Mouse (Mus musculus) kidney, postnatal 0 days (tissue): ENCODE results near the gene Slc8a3. TPM values are rescaled to one million over a fixed set of nuclear protein-coding genes. Genes with fewer than 3 reads are reported as not detected.

Experiments
- ATAC-seq: fragments of 200-750 bp; cut with Nextera tagmentation; replicated peaks from 2 replicates; pipeline ENCODE4 v1.8.0; 2017; ENCODE audit warnings: low read depth, moderate number of reproducible peaks, moderate TSS enrichment, moderate library complexity; ENCODE audit not compliant: low FRiP score
- DNase-seq: peaks from one replicate; pipeline ENCODE4 v3.0.0-alpha.2; 2016; ENCODE audit warnings: low spot score
- H3K27ac ChIP-seq: fragments of 300-500 bp; sonication (generic); 2 replicates; pipeline ENCODE4 v1.5.1; 2014; ENCODE audit warnings: mild to moderate bottlenecking
- H3K27me3 ChIP-seq: fragments of 300-500 bp; sonication (generic); 2 replicates; pipeline ENCODE4 v1.6.1; 2014; ENCODE audit warnings: low read length, mixed read lengths; ENCODE audit not compliant: insufficient read depth
- H3K36me3 ChIP-seq: fragments of 300-500 bp; sonication (generic); 2 replicates; pipeline ENCODE4 v1.6.1; 2014; ENCODE audit warnings: low read length, mixed read lengths; ENCODE audit not compliant: insufficient read depth
- H3K4me1 ChIP-seq: fragments of 300-500 bp; sonication (generic); replicated peaks from 2 replicates; pipeline ENCODE4 v1.6.1; 2014; ENCODE audit warnings: antibody characterized with exemption, low read length, mixed read lengths; ENCODE audit not compliant: insufficient read depth
- H3K4me2 ChIP-seq: fragments of 300-500 bp; sonication (generic); 2 replicates; pipeline ENCODE4 v1.6.1; 2014; ENCODE audit warnings: mild to moderate bottlenecking, low read length, moderate library complexity, mixed read lengths
- H3K4me3 ChIP-seq: fragments of 300-500 bp; sonication (generic); replicated peaks from 2 replicates; pipeline ENCODE4 v1.5.1; 2014; ENCODE audit warnings: low read depth, low read length
- H3K9ac ChIP-seq: fragments of 300-500 bp; sonication (generic); 2 replicates; pipeline ENCODE4 v1.6.1; 2014; ENCODE audit warnings: low read depth, low read length
- H3K9me3 ChIP-seq: fragments of 300-500 bp; sonication (generic); replicated peaks from 2 replicates; pipeline ENCODE4 v1.6.1; 2016; ENCODE audit warnings: low read length, inconsistent platforms, mixed read lengths
- CTCF ChIP-seq: IDR thresholded peaks from 2 replicates; pipeline ENCODE4 v1.5.1; 2016; ENCODE audit warnings: antibody characterized with exemption, low read depth, mild to moderate bottlenecking, moderate library complexity
- WGBS: fragments of 180-500 bp; shearing (Covaris S2); extraction: QIAGEN DNeasy Blood & Tissue Kit; methylation state at CpG from one replicate; pipeline ENCODE4 v1.1.7; 2014; 5-methylcytosine and 5-hydroxymethylcytosine counted together
- polyA plus RNA-seq: library from polyadenylated mRNA; unstranded; fragments of >200 nt; fragmentation: Nextera tagmentation; extraction: Ambion mirVana; gene quantifications from 2 replicates; pipeline ENCODE4 v1.2.1, GENCODE M21; 2015

Slc8a3 gene
- polyA plus RNA-seq, 1 experiment from 2014 or later = 0.05 TPM

DNA sequence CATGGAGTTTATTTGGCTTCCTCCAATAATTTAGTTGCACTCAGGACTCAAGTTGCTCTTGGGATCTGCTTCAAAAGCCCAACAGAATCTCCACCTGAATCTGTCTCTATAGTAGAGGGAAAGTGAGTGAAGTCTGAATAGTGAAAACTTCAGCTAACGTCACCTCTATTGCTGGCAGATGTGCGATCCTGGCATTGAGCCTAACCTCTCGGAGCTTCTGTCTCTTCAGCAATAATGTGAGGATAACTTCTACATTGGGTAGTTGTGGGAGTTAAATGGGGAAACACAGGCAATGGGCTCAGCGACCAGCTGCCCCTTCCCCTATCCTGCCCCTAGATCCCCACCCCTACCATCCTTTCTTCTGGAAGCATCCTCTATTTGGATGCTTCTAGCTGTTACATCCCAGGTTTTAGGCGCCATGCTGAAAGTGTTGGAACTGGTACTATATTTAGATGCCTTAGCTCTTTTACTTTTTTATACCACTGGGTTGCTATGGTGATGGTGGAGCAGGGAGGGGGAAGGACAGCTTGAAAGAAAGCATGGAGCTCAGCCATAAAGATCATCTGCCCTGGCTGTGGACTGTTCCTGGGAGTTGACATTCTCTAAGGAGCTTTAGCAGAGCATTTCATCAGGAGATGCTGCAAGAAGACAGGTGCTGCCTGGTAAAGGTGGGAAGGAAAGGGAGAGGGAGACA is 105.1 kb downstream of the Slc8a3 start:
- no peaks in the 10 kb centered on the region for H3K9me3 ChIP-seq
- H3K4me2 ChIP-seq = no peak overlapping the region
- H3K9ac ChIP-seq = no peak overlapping the region
- H3K27me3 ChIP-seq = no peaks in the 10 kb centered on the region
- DNase-seq = no peak
- no peak overlapping the region for H3K27ac ChIP-seq
- H3K4me3 ChIP-seq = no peak overlapping the region
- 69% methylated on average over 5 of the region's 5 CpGs for WGBS
- H3K36me3 ChIP-seq = no peaks in the 10 kb centered on the region
- TF ChIP-seq CTCF = no peak
- no peaks in the 10 kb centered on the region for H3K4me1 ChIP-seq
- no peak for ATAC-seq

GRCm38 (mm10) chr12:81226590-81226989 is 106.4 kb downstream of the Slc8a3 start:
- no peak for DNase-seq
- no peaks in the 10 kb centered on the region for H3K9me3 ChIP-seq
- H3K4me1 ChIP-seq = no peaks in the 10 kb centered on the region
- H3K9ac ChIP-seq = no peak overlapping the region
- no peak for TF ChIP-seq CTCF
- H3K27ac ChIP-seq = no peak overlapping the region
- H3K36me3 ChIP-seq = no peaks in the 10 kb centered on the region
- no peak overlapping the region for H3K4me3 ChIP-seq
- H3K4me2 ChIP-seq = no peak overlapping the region
- no peaks in the 10 kb centered on the region for H3K27me3 ChIP-seq
- WGBS = 45% methylated on average over 3 of the region's 3 CpGs
- ATAC-seq = no peak

GRCm38 (mm10) chr12:81225966-81226577 is 106.9 kb downstream of the Slc8a3 start:
- 16% methylated on average over 6 of the region's 6 CpGs for WGBS
- no peaks in the 10 kb centered on the region for H3K9me3 ChIP-seq
- peak; percentile 25 for DNase-seq
- no peak for ATAC-seq
- no peak overlapping the region for H3K27ac ChIP-seq
- no peak for TF ChIP-seq CTCF
- no peak overlapping the region for H3K4me2 ChIP-seq
- no peaks in the 10 kb centered on the region for H3K36me3 ChIP-seq
- H3K4me3 ChIP-seq = no peak overlapping the region
- H3K4me1 ChIP-seq = no peaks in the 10 kb centered on the region
- H3K27me3 ChIP-seq = no peaks in the 10 kb centered on the region
- no peak overlapping the region for H3K9ac ChIP-seq

GRCm38 (mm10) chr12:81224843-81225242 is 108.1 kb downstream of the Slc8a3 start:
- Histone ChIP-seq H3K4me1 (no peaks in the 10 kb centered on the region), H3K9me3 (no peaks in the 10 kb centered on the region), H3K4me2 (no peak overlapping the region), H3K4me3 (no peak overlapping the region), H3K9ac (no peak overlapping the region), H3K36me3 (no peaks in the 10 kb centered on the region), H3K27ac (no peak overlapping the region), H3K27me3 (no peaks in the 10 kb centered on the region)
- ATAC-seq (no peak), DNase-seq (no peak)
- TF ChIP-seq CTCF = no peak
- WGBS = 85% methylated on average over 2 of the region's 2 CpGs

- no peak for DNase-seq
- H3K9ac ChIP-seq = no peak overlapping the region
- ATAC-seq = no peak
These were observed 109.7 kb downstream of the Slc8a3 start for GRCm38 (mm10) chr12:81223276-81223675.

DNA sequence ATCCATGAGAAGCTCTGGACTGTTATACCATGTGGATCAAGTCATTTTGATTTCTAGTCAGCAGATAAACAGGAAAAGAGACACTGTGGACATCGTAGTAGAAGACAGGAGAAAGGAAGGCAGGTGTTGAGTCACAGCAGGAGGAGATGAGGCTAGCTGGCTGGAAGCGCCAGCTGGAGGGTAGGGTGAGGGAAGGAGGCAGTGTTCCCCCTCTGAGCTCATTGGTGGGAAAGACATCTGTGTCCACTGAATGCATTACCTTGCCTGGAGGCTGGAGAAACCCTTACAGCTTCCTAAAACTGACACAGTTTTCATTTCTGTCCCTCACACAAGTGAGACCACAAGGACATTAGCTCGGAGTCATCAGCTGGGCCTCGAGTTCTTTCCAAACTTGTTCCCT is 113.6 kb downstream of the Slc8a3 start:
- no peak for TF ChIP-seq CTCF
- no peaks in the 10 kb centered on the region for H3K36me3 ChIP-seq
- no peak for DNase-seq
- WGBS = 75% methylated on average over 4 of the region's 4 CpGs
- H3K9me3 ChIP-seq = no peaks in the 10 kb centered on the region
- no peak overlapping the region for H3K4me3 ChIP-seq
- no peak for ATAC-seq
- no peaks in the 10 kb centered on the region for H3K4me1 ChIP-seq
- H3K27ac ChIP-seq = no peak overlapping the region
- no peaks in the 10 kb centered on the region for H3K27me3 ChIP-seq
- no peak overlapping the region for H3K4me2 ChIP-seq
- no peak overlapping the region for H3K9ac ChIP-seq

More at GRCm38 (mm10) chr12:81223276-81223675, 109.7 kb downstream of the Slc8a3 start:
- Histone ChIP-seq H3K27me3 (no peaks in the 10 kb centered on the region), H3K4me1 (no peaks in the 10 kb centered on the region), H3K4me2 (no peak overlapping the region), H3K4me3 (no peak overlapping the region), H3K36me3 (no peaks in the 10 kb centered on the region), H3K27ac (no peak overlapping the region), H3K9me3 (no peaks in the 10 kb centered on the region)
- 64% methylated on average over 2 of the region's 2 CpGs for WGBS
- TF ChIP-seq CTCF = no peak
